Mouse (Mus musculus) urinary bladder, postnatal 25 days (tissue): ENCODE measurements around the gene Tmem150a.
A peak's percentile ranks its signal among the peaks of the same experiment; 100 is the strongest.

ENCODE experiments used
- DNase-seq: peaks from one replicate; pipeline ENCODE4 v3.0.0; 2022; ENCODE audit warnings: low spot score

The Tmem150a gene

DNA sequence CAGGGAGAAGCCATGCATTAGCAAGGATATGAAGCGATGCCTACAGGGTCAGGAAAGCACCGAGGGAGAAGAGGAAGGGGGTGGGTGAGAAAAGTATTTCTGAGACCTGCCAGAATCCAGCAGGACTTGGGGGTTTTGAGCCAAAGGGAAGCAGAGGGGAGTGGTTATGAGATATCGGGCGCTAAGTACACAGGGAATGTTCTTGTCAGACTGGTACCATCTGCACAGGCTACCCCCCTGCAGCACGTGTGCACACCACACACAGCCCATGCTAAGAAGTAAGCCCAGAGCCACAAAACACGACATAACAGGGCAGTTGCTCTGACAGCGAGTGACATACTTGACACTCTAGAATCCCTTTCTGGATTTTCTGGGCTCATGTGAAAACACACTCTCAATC lies 19.0 kb downstream of the Tmem150a start:
- DNase-seq, result no peak

DNA sequence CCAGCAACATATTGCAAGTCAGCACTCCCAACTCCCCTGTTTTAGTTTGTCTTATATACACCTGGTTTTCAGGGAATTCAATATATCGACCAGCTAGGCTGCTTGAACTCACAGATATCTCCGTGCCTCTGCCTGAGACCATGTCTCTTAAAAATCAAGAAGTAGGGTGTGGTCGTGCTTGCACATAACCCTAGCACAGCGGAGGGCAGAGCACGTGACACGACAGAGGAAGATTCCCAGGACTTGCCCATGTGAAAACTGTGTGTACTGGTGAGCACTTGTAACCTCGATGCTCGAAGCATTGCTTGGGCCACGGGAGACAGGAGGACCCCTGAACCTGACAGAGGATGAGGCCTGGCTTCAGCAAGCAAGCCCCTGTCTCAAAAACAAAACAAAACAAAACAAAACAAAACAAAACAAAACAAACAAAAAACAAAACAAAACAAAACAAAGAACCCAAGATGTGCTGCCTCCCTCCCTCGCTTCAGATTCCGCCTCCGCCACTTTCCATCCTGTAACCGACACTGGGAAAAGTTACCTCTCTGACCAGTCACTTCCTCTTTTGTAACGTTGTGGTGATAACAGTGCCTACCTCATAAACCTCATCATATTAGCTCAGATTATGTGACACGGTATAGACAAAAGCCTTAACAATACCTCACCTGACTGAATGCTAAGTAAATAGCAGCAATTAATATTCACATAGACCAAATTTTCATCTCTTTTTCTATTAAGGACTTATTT lies 19.7 kb downstream of the Tmem150a start:
- DNase-seq, result no peak

DNA sequence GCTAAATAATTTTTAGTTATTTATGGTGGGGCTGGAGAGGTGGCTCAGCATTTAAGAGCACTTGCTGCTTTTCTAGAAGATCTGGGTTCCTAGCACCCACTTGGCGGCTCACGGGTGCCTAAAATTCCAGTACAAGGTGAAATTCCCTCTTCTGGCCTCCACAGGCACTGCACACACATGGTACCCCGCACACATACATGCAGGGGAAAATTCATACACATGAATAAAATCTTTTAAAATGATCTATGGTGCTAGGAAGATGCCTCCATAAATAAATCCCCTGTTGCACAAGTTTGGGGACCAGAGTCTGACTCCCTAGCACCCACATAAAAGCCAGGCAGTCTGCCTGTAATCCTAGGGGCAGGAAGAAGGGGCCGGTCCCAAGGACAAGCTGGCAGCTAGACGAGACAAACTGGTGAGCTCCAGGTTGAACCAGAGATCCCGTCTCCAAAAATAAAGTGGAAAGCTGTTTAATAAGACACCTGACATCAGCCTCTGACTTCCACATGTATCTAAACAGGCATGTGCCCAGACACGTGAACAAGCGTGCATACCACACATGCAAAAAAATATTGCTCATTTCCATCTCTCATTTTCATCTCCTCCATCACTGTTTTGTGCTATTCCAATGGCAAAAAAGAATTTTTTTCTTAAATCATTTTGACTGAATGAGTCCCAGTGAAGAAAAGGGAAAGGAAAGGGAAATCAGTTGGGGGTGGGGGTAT lies 23.4 kb downstream of the Tmem150a start:
- DNase-seq, result no peak

DNA sequence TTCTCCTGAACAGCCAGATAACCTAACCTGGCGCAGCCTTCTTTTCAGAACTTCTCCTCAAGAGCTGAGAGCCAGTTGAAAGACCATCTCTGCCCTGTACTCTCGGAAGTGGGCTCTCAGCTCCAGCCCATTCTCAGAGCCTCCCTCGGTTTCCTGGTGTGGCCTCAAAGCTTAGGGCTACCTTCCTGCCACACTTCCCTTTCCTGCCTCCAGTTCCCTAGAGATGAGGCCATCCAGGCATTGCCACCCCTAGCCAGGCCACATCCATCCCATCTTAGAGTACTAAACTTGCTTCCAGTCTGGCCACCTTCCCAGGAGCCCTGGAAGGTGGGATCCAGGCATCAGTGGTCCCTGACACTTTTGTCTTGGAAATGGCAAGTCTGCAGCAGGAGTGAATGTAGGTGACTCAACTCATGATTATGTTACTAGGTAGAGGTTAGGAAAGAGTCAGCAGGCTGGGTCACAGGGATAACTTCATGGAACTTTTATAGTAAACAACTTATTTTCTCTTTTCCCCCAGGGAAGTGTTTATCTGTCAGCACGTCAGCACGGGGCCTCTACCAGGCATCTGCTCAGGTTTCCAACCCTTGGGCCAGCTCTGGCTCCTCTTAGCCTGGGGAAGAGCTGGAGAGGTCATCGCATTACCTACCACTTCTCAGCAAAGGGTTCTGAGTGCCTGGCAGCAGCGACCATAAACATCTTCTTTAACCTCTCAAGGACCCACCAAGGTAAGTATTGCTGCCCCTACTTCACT lies 24.3 kb downstream of the Tmem150a start:
- no peak for DNase-seq

DNA sequence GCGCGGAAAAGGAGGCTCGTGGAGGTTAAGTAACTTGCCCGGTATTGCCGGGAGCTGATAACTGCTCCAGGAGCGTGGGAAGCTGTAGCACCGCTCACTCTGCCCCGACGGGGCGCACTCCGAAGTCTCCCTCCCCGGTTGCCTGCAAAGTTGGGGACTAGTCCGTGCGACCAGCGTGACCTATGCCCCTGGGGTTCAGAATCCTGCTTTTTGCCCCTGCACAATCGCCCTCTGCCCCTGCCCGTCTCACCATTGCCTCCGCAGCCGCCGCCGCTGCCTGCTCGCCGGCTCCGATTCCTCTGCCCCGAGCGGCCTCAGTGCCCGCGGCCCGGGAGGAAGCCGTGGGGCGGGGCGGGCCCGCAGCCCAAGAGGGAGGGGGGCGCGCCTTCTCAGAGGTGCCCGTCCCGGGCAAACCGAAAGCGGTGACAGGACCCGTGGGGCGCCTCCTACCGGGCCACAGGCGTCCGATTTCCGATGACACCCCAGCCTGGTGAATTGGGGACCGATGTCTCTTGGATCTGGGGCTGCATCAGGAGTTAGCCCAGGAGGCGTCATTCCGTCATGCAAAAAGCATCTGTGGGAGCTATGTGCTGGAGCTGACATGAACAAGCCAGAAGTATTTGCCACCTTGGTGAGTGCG lies 25.0 kb downstream of the Tmem150a start, which contains the start of gene Vamp5:
Gene Vamp5 (minus strand): TSS at position 338 of the 640 bp plus-strand sequence.
- DNase-seq, result peak; percentile 79

DNA sequence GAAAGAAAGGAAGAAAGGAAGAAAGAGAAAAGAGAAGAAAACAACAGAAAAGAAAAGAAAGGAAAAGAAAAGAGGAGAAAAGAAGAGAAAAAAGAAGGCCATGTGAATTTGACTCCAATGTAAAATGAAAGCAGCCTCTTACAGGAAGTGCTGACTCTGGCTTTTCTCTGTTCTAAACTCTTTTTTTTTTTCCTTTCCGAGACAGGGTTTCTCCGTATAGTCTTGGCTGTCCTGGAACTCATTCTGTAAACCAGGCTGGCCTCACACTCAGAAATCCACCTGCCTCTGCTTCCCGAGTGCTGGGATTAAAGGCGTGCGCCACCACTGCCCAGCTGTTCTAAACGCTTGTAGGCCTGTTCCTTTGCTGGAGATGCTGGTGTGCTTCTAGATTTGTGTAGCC lies 27.2 kb downstream of the Tmem150a start:
- no peak for DNase-seq

DNA sequence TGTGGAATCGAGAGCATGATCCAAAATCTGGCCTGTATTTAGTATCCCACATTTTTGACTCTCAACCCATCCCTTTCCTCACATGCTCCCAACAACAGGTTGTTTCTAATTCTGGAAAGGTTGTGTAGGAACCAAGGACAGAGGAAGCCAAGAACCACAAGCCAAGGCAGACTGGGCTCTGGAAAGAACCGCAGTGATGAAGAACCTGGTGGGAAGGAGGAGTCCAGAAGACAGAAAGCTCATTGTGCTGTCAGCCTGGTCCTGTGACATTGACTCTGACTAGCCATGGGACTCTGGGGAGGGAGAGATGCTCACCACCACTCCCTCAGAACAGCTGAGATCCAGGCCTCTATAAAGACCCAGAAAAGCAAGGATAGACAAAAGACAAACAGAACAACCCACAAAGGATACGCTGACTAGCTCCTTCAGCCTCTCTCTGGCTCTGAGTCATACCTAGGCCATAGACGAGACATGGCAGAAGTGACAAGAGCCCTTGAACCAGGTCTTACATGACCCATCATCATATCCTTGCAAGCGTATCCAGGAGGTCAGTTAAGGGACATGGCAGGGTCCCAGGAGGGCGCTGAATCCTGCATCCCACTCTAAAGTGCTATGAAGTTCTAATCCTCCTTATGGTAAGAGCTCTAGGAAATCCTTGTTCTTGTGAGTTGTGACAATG lies 28.0 kb downstream of the Tmem150a start:
- no peak for DNase-seq

DNA sequence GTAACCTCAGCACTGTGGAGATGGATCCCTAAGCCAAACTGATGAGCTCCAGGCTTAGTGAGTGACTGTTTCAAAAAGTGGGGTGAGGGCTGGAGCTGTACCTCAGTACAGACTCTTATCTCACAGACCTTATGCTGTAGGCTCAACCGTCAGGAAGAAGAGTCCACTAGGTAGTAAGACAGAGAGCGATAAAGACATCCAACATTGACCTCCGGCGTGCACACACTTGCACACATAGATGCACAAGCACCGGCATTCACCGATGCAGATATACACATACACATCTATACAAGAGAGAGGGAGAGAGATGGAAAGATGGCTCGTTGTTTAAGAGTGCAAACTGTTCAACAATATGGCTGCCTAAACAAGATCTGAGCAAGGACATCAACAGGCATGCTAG lies 28.7 kb downstream of the Tmem150a start:
- no peak for DNase-seq

DNA sequence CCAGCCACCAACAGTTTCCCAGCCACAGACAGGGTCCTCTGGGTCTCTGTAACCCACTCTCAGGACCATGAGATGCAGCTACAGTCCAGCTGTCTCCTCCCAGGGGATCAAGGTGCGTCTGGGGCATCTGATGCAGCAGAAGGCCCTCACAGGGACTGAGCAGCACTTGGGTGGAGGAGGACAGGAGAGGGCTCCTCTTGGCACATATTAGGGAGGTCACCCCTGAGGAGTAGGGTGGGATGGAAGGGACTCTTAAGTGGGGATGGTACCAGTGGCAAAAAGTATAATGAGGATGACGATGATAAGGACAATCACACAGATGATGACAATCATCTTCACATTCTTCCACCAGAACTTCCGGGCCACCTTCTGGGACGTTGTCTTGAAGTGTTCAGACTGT lies 30.0 kb downstream of the Tmem150a start:
- DNase-seq, result no peak

DNA sequence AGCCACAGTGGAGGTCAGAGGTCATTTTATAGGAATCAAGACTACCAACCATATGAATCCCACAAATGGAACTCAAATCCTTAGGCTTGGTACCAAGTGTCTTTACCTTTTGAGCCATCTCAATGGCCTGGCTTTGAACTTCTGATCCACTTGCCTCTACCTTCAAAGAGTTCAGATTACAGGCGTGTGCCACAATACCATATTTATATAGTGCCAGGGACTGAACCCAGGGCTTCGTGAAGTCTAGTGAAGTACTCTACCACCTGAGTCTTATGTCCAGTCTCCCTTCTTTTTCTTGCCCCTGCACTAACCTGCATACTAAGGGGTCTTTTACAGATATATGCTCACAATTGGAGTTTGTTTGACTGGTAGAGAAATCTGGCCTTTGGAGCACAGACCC lies 31.3 kb downstream of the Tmem150a start:
- no peak for DNase-seq

DNA sequence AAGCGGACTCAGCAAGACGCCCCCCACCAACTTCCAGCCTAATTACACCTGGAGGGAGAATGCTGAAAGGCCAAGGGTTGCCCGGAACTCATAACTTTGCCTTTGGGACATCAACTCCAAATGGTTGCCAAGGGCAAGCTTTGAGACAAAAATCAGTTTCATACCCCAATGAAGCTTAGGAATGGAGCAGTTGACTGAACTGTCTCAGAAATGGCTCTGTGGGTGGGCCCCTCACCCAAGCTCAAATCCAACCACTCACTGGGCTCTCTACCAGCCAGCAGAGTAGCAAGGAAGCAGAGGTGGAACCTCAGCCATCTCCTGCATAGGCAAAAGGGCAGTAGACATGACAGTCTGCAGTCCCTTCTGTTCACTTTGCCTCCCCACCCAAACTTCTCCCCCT lies 32.6 kb downstream of the Tmem150a start:
- no peak for DNase-seq

DNA sequence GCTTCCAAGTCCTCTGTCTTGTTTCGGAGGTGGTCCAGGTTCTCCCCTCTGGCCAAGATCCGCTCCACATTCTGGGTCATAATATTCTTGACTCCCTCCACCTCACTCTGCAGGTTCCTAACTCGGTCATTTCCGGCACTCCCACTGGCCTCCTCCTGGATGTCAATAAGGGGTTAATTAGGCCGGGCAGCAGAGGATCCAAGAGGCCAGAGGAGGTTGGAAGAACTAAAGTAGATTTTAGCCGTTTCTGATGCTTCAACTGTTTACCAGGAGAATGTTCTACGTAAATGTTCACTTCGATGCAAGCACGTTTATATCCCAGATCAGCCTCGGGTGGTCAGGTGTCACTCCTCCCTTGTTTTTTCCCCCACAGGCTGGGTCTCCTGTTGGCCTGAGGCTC lies 33.0 kb downstream of the Tmem150a start:
- no peak for DNase-seq

DNA sequence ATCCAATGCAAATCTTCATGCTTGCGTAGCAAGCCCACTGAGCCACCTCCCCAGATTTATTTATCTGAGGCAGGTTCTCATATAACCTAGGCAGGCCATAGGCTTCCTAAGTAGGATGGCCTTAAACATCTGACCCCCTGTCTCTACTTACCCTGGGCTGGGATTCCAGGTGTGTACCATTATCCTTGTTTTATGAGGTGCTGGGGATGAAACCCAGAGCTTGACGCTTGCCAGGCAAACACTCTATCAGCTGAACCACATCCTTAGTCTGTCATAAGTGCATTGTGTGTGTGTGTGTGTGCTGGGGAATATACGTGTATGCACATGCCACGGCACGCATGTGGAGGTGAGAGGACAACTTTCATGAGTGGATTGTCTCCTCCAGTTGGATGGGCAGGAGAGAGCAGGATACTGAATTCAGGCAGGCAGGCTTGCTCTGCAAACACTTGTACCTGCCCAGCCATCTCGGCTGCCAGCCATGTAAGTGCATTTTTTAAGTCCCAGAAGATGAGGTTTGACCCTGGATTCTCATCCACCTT lies 33.6 kb downstream of the Tmem150a start:
- DNase-seq, result no peak

DNA sequence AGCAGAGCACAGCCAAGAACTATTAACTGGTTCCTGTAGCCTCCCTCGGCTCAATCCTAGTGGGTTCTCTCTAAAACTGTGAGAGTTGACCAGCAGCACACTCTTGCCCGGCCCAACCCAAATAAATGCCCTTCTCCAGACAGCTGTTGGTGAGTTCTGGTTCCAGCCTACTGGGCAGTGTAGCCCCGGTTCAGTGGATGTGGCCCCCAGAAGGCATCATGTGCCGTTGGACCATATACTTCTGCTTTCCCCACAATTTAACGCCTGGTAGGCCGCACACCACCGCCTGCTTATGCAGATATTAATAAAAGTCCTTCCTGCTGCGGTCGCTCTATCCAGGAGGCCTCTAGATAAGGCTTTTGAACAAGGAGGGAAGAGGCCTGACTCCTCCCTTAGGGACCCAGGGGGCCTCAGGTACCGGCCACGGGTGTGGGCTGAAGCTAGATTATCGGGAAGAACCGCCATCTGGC lies 34.3 kb downstream of the Tmem150a start:
- DNase-seq, result peak; percentile 38

DNA sequence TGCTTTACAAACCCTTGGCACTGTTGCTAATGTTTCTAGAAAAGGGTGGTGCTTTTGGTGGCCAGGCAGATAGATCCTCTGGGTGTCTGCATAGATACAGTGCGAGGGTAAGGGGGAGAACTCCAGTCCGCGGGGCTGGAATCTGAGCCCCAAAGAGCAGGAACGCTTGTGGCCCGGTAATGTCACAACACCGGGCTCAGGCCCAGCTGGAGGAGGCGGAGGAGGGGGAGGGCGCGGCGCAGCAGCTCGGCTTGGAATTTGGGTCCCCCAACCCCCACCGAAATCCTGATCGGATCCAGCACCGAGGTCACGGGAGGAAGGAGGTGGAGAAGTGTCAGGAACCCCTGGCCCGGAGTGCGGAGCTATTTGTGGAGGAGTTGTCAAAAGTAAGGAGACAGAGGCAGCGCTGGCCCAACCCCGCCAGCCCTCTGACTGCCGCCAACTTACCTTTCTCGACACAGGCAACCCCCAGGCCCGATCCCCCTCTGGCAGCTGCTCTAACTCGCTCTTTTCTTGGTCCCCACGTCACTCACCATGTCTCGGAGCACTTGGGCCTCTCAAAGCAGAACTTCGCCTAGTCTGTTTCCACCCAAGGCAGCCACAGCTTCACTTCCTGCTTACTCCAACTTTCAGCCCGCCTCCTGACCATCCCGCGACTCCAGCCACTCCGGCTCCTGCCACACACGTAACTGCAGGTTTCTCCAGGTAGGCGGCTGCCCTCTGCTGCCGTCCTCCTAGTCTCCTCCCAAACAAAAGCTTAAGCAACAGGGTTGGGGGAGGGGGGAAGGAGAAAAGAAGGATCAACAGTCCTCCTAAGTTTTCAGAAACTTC lies 34.9 kb downstream of the Tmem150a start, which contains the start of gene Vamp8:
Gene Vamp8 (minus strand): TSS at position 763 of the 831 bp plus-strand sequence.
- peak; percentile 75 for DNase-seq

DNA sequence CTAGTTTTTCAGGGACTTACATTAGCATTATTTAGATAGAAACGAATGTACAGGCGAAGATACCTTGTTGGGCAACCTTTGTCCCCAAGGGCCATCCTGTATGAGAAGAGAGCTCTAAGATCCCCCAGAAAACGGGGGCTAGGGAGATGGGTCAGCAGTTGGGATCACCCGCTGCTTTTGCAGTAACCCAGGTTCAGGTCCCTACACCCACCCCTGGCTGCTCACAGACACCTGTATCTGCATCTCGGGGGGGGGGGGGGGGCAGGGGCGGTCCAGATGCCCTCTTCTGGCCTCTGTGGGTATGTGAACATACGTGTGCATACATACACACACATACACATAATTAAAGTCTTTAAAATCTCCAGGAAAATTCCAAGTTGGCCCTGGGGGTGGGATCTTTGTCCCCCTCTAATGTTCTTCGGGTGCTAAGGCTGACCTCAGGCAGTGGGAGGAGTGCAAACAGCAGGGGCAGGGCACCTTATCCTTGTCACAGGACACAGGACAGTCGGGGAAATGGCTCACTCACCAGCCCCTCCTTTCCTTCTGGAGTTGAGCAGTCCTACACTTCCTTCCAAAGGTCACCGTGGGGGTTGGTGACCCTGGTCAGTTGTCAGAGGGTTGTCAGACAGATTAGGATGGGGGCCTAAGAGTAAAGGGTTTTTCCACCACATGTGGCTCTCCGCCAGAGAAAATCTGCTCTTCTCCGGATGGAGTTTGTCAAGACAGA lies 35.7 kb downstream of the Tmem150a start:
- DNase-seq, result no peak

DNA sequence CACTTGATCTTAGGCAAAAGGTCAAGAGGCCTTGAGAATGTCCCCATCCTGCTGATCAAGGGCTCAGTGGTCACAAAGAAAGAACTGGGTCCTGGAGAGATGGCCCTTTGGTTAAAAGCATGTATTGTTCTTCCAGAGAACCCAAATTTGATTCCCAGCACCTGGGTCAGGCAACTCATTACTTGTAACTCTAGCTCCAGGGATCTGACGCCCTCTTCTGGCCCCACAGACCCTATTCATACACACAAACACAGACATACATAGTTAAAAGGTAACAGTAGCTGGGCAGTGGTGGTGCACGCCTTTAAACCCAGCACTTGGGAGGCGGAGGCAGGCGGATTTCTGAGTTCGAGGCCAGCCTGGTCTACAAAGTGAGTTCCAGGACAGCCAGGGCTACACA lies 37.1 kb downstream of the Tmem150a start:
- DNase-seq, result no peak

DNA sequence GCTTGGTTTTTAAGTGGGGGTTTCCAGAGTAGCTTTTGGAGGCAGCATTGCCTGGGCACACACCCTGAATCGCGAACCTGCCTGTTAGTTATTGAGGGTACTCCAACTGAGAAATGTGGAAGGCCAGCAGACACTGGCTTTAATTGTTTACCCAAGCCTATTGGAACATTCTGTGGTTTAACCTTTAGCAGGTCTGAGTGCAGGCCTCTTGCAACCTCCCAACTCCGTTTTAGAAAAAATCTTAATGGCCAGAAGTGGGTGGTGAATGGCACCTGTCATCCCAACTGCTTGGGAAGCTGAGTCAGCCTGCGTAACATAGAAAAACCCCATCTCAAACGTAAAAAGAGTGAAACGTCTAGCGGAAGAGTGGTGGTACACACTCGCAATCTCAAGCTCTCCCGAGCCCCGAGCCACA lies 41.6 kb downstream of the Tmem150a start:
- no peak for DNase-seq

DNA sequence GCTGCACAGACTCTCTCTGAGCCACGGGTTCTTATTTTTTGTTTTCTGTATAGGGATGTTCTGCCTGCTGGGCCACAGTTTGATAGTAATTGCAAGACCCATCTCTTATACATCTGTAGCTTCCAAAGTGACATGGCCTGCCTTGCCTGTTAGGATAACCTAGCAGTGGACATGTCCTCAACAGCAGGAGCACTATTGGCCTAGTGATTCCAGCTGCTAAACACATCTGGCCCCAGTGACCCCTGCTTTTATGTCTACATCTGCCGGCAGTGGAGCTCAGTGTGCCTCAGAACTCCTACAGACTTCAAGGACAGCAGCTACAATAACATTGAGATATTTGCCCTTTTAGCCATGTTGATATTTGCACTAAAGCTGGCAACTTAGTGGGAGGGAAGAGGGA lies 44.7 kb downstream of the Tmem150a start:
- DNase-seq, result no peak

DNA sequence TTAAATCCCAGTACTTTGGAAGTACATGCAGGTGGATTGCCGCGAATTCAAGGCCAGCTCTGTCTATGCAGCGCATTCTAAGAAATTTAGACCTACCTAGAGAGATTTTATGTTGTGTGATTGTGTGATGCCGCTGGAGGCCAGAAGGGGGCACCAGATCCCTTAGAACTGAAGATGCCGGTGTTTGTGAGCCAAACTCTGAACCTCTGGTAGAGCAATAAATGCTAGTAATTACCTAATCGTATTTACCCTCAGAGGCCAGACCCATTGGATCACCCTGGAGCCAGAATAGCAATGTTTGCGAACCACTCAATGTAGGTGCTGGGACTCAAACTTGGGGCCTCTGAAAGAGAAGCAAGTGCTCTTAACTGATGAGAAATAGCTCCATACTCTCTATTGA lies 46.6 kb downstream of the Tmem150a start:
- peak; percentile 72 for DNase-seq
